8 mouse cellular contexts compared by ENCODE assay signal in genomic region chr5:132195048-132195533, GRCm38 (mm10).
DNase-seq lines count a peak whose midpoint lies in the region; ATAC-seq and TF ChIP-seq lines count a peak whose summit lies in the region.

No protein-coding gene starts in this region.

- H3K9me3 ChIP-seq in intestine, embryonic 15.5 days, result no peaks in the 10 kb centered on the region

- H3K27me3 ChIP-seq in intestine, embryonic 15.5 days (replicated peaks), result no peaks in the 10 kb centered on the region

- no peaks in the 10 kb centered on the region for H3K36me3 ChIP-seq in intestine, embryonic 15.5 days

- WGBS in intestine, embryonic 15.5 days, result 23% methylated on average over 6 of the region's 6 CpGs

- peak; percentile 17 for DNase-seq in right cerebral cortex, postnatal 4 days
- no peak for DNase-seq in right cerebral cortex, postnatal 36 days (ENCODE audit: low spot score in 2 of 2)
- peak; percentile 45 for DNase-seq in gastrocnemius, postnatal 10 days
- peak; percentile 72 for DNase-seq in lung, postnatal 10 days
- no peak for DNase-seq in liver
- DNase-seq in urinary bladder, postnatal 25 days (ENCODE audit: low spot score), result no peak
- no peak for DNase-seq in left cerebral cortex, adult 2 months (ENCODE audit: extremely low spot score in 1 of 2, low spot score in 2 of 2)

- H3K9ac ChIP-seq in intestine, embryonic 15.5 days, result no peak overlapping the region

- H3K4me1 ChIP-seq in intestine, embryonic 15.5 days (replicated peaks), result peaks cover 24% of the 10 kb centered on the region

- 0 out of 2 replicates have a peak overlapping the region, but pooled peaks have one; percentile 17 for H3K27ac ChIP-seq in intestine, embryonic 15.5 days
- H3K27ac ChIP-seq in left cerebral cortex, adult 2 months, result no peak overlapping the region

- intact Hi-C loops in left cerebral cortex, adult 2 months (cut with DNase I), result no loop called here

- H3K4me2 ChIP-seq in intestine, embryonic 15.5 days (replicated peaks), result no peak overlapping the region

- peak; percentile 39; the same call in 1 of the 2 replicates for ATAC-seq in intestine, embryonic 15.5 days

- no peak for TF ChIP-seq CTCF in left cerebral cortex, adult 2 months (IDR thresholded peaks at IDR 0.05)

- no peak overlapping the region for H3K4me3 ChIP-seq in intestine, embryonic 15.5 days (replicated peaks)
- no peak overlapping the region for H3K4me3 ChIP-seq in left cerebral cortex, adult 2 months

Comparison
In these comparisons a context has a peak if more than half of its experiments do, and no peak if none do; other contexts are left out.
1. DNase-seq: peak in right cerebral cortex, postnatal 4 days (single experiment), gastrocnemius, postnatal 10 days (single experiment) and lung, postnatal 10 days (single experiment); none in right cerebral cortex, postnatal 36 days (0 of 2), liver (single experiment), urinary bladder, postnatal 25 days (single experiment) and left cerebral cortex, adult 2 months (0 of 2).